Mouse (Mus musculus) retina, embryonic 14.5 days (tissue): Measurements from ENCODE around the gene Sprr3.
"Not testable (repeated sequence)": the region's sequence is repeated elsewhere in the genome, so short reads cannot be mapped to it uniquely, and the experiment has no call there.

Experiments
- DNase-seq: peaks from one replicate; pipeline ENCODE4 v3.0.0-alpha.2; 2015; ENCODE audit warnings: low spot score

The Sprr3 gene

DNA sequence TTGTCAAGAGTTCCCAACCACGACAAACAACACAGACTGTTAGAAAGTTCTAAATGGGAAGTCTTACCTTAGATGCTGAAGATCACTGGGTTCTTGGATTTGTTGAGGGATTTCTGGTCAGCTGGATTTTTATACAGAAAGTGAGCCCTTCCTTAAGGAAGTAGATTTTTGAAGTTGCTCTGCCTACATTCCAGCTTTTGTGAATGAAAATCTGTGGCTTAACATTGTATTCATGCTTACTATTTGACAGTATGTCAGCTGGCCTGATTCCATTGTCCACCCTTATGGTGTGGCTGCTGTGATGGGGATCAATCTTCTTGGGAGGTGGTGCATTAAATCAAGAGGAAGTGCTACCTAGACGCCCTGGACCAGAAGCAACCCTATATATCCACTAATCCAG is at the start of gene Sprr3:
TSS of gene Sprr3 (minus strand) at position 101 of the 400 bp plus-strand sequence.
- no peak for DNase-seq

- DNase-seq, result no peak
Observed at GRCm38 (mm10) chr3:92508185-92508584, 49.7 kb upstream of the Sprr3 start.

- no peak for DNase-seq
Observed at GRCm38 (mm10) chr3:92503528-92503927, 45.0 kb upstream of the Sprr3 start.

DNA sequence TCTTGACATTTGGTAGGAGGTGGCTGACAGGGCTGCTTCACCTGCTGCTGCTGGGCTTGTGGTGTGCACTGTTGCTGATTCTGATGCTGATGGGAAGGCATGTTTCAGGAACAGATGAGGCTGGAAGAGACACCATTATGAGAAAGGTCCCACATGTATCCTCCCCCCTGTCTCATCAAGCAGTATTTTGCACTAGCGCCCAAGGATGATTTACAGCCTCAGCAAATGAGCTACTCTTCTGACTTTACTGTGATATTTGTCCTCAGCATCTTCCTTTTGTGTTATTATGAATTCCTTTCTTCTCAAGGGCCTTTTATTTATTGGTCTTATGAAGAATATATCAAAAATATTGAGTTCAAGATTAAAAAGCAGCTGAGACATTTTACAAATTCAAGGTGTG is 41.9 kb upstream of the Sprr3 start, which contains the start of gene Sprr4:
TSS of gene Sprr4 (minus strand) at position 101 of the 400 bp plus-strand sequence.
- no peak for DNase-seq

DNA sequence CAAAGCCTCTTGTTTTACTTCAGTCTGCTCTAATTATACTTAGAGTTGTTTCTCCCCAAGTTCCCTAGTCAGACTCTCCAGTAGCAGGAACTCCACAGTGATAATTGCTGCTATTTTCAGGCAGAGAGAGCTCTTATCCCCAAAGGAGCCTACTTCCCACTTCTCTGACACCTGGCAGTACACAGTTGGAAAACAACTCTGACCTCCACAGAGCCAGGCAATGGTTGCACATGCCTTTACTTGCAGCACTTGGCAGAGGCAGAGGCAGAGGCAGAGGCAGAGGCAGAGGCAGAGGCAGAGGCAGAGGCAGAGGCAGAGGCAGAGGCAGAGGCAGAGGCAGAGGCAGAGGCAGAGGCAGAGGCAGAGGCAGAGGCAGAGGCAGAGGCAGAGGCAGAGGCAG is 31.7 kb upstream of the Sprr3 start:
- not testable (repeated sequence) for DNase-seq

GRCm38 (mm10) chr3:92486307-92486706 is 27.8 kb upstream of the Sprr3 start:
- no peak for DNase-seq

DNA sequence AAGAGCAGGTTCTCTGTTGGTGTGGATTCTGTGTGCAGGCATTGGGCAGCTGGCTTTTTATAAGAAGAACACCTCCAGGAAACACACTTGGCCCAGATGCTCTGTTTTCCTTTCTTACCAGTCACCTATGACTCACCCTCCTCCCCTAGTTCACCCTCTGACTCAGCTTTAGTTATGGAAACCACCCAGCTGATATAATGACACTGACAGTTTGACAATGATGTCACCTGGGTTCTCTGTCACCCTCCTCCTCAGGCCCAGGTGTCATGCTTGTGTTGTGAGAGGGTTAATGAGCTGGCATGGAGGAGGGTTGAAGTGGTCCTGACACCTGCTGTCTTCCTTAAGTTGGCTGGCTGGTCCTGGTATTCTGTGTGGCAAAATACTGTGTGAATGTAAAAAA is 27.3 kb upstream of the Sprr3 start, which contains the start of gene Sprr1a:
TSS of gene Sprr1a (minus strand) at position 33 of the 400 bp plus-strand sequence.
- DNase-seq, result no peak

- peak; percentile 9 for DNase-seq
Observed at GRCm38 (mm10) chr3:92481249-92481648, 22.7 kb upstream of the Sprr3 start.

- no peak for DNase-seq
Observed at GRCm38 (mm10) chr3:92470111-92470510, 11.6 kb upstream of the Sprr3 start.

DNA sequence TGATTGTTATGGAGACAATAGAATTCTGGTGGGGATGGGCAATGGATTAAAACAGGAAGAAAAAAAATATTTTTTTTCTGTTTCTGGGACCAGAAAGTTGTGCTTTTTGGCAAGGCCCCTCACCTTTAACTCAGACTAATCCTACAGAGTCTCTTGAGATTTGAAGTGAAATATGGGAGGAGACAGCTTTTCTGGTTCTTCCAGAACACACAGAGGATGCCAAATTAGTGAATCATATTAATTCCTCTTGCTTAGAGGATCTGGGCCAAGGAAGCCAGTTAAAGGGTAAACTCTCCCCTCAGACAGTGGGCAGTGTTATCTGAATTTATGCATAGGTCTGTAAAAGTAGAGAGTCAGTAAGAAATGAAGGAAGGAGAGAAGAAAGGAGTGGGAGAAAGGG is 8.9 kb upstream of the Sprr3 start:
- no peak for DNase-seq

- DNase-seq, result no peak
Observed at GRCm38 (mm10) chr3:92466576-92466975, 8.1 kb upstream of the Sprr3 start.

DNA sequence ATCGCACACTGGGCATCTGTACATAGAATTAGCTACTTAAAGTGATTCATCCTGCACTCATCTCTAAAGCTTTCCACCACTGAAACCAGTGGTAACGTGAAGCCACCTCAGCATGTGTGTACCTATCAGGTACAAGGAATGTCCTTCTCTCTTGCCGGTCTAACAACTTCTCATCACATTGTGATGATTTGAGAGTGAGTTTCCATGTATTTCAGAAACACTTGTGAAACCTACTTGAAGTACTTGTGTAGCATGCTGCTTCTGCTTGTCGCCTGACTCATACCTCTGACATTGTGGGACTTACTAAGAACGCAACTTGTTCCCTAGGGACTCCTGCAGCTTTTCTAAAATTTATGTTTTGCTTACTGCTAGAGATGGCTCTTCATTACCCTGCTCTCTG is 3.4 kb downstream of the Sprr3 start:
- no peak for DNase-seq

DNA sequence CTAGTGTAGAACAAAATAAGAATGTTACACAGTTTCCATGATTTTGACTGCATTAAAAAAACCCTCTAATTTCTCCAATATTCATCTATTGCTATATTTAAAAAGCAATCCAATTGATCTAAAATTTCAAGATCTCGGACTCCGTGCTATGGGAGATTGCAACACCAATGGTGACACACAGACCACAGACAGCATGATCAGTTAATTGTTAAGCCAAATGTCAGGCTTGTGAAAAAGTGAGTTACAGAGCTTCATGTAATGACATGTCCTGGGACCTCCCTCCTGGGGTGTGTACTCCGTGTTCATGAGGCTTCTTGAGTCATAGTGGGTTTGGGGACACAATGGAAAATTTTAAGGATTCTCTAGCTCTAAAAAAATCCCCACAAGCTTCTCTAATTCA is 18.3 kb downstream of the Sprr3 start:
- no peak for DNase-seq

- no peak for DNase-seq
Observed at GRCm38 (mm10) chr3:92438689-92439088, 19.8 kb downstream of the Sprr3 start, which contains the start of gene Sprr1b. Sprr1b (minus strand) TSS chr3:92438789.

DNA sequence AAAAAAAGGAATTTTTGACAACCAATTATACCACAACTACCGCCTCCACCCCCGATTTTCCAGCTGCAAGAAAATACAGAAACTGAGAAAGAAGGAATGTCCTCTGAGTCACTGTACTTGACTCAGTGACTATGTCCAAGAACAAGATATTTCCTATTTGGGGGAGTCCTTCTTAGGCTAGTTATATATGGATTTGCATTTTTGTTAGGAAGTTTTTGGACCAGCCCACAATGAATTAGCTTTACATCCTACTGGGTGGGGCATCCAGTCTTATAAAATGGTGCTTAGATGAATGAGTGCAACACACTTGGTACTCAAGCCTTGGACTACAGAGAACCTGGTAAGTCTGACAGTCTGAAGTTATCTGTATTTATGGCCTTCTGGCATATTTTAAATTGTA is 26.2 kb downstream of the Sprr3 start, which contains the start of gene Sprr2k:
TSS of gene Sprr2k (plus strand) at position 301 of the 400 bp plus-strand sequence.
- no peak for DNase-seq

DNA sequence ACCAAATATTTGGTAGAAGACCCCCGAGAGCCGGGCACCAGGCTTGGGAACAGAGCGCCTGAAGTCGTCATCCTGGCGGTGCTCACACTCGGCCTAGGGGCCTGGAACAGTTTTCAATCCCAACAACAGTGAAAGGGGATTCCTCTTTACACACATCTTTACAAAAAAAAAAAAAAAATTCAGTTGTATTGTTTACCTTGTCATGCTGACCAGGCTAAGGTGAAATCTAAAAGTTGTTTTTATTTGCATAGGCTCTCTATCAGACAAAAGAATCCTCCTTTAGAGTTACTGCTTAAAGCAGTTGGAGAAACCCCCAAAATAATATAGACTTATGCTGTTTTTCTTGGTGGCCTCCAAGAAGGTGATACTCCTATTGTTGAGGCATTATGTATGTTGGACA is 29.2 kb downstream of the Sprr3 start, which contains the start of gene Gm9774:
TSS of gene Gm9774 (minus strand) at position 101 of the 400 bp plus-strand sequence.
- DNase-seq, result no peak

DNA sequence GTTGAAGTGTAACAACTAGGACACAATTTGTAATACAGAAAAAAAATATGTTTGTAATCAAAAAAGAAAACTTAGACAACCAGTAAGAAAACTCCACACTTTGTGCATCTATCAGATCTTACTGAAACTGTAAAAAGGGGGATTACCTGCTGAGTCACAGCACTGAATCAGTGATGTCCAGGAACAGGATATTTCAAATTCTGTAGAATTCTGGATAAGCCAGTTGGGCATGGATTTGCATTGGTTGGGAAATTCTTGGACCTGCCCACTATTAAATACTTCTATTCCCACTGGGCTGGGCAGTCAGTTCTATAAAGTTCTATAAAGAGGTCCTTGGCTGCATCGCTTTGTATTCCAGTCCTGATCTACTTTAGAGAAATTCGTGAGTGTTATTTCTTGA is 40.7 kb downstream of the Sprr3 start, which contains the start of gene Sprr2j-ps:
TSS of gene Sprr2j-ps (plus strand) at position 301 of the 400 bp plus-strand sequence.
- no peak for DNase-seq

DNA sequence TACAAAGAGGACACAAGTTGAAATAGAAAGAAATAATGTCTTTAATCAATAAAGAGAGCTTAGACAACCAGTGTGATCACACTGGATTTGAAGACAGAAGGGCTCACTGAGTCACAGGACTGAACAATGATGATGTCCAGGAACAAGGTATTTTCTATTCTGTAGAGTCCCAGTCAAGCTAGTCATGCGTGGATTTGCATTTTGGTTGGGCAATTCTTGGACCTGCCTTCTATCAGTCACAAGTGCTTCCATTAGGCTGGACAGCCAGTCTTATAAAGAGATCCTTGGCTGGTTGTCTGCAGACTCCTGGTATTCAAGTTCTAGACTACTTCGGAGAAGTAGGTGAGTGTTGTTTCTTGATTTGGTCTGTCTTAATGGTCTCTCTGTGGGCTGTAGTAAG is 50.8 kb downstream of the Sprr3 start, which contains the start of gene Sprr2i:
TSS of gene Sprr2i (plus strand) at position 301 of the 400 bp plus-strand sequence.
- no peak for DNase-seq
